Mouse (Mus musculus): ENCODE results near the gene Pnkd.

DNA sequence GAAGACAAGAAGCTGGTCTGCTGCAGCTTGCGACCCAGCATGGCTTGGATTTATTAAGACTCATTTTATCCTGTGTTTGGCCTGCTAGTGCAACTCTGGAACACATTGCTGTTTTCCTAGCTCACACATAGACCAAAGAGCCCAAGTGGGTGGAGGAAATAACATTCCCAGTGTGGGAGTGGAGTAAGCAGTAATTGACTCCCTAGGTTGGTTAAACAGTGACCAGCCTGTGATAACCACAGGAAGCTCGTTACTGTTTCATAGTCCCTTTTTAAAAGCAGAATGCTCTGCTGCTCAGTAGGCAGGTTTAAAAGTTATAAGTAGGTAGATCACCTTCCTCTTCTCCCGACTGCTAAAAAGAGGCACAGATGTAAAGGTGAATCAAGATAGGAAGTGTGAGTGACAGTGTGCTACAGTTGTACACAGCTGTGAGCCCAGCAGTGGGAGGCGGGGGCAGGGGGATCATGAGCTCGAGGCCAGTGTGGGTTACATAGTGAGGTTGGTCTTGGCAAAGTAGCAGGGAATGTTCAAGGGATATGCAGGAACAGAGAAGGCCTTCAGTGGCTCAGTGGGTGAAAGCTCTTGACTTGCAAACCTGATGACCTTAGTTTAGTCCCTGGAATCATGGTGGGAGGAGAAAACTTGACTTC lies 35.3 kb upstream of the Pnkd start:
- TF ChIP-seq POLR2A (IDR thresholded peaks at IDR 0.05; ENCODE audit: borderline replicate concordance, extremely low read depth, low read depth, low read length): no peak
- no peak for TF ChIP-seq CTCF (IDR thresholded peaks at IDR 0.05; ENCODE audit: insufficient read depth, low read length)
